In genomic region chr12:76765354-76765851, GRCm38 (mm10) we compare ENCODE assay signal across 8 mouse cellular contexts. TPM values are rescaled to one million over a fixed set of nuclear protein-coding genes. Genes with fewer than 3 reads are reported as not detected.
DNase-seq lines count a peak whose midpoint lies in the region; ATAC-seq and TF ChIP-seq lines count a peak whose summit lies in the region.

Gene Churc1 (plus strand): TSS chr12:76765538.
Gene Fntb (plus strand): TSS chr12:76765589.

- H3K4me2 ChIP-seq in hindbrain, embryonic 14.5 days (replicated peaks) = peak within 1 kb of the TSS; percentile 58

- POLR2A ChIA-PET in Patski (lab: Charles Lee) = no interaction called here

- H3K27me3 ChIP-seq in Patski = peaks cover 5% of the 10 kb centered on the region
- H3K27me3 ChIP-seq in hindbrain, embryonic 14.5 days (ENCODE audit: control insufficient read depth, insufficient read depth, low read length) = no peaks in the 10 kb centered on the region

- peak within 1 kb of the TSS; percentile 59 for H3K4me3 ChIP-seq in hindbrain, embryonic 14.5 days (replicated peaks; ENCODE audit: low read length)

- CTCF ChIA-PET in Patski (lab: Charles Lee) = interaction anchor here (1.0 to 1.5 kb wide), 2 partner anchors 13 to 53 kb away, joined by 3 to 4 read pairs; no protein-coding TSS in a partner anchor

- H3K27ac ChIP-seq in hindbrain, embryonic 14.5 days = peak within 1 kb of the TSS; percentile 87

- H3K9me3 ChIP-seq in hindbrain, embryonic 14.5 days (ENCODE audit: control insufficient read depth, low read length) = no peaks in the 10 kb centered on the region

- peak within 1 kb of the TSS; percentile 73 for H3K9ac ChIP-seq in hindbrain, embryonic 14.5 days

- no peaks in the 10 kb centered on the region for H3K36me3 ChIP-seq in hindbrain, embryonic 14.5 days (replicated peaks; ENCODE audit: control insufficient read depth, insufficient read depth)

- ATAC-seq in Patski = peak; percentile 90
- ATAC-seq in hindbrain, embryonic 14.5 days (ENCODE audit: low FRiP score) = peak; percentile 96

- in situ Hi-C loops in Patski (cut with MboI; ENCODE audit: low pct_unique_long_range_greater_than_20kb) = no loop called here

- 0 out of 2 replicates have a peak, but pooled peaks cover 5% of the 10 kb centered on the region for H3K4me1 ChIP-seq in hindbrain, embryonic 14.5 days (replicated peaks; ENCODE audit: control insufficient read depth, insufficient read depth, low read length)

- DNase-seq in Patski (ENCODE audit: low read depth, low spot score) = peak; percentile 79
- DNase-seq in cerebellum, postnatal 14 days = peak; percentile 89 to 90
- peak; percentile 71 to 78 for DNase-seq in frontal cortex, postnatal 25 days (ENCODE audit: low spot score in 2 of 2)
- DNase-seq in hindbrain, embryonic 14.5 days (ENCODE audit: low spot score) = peak; percentile 98
- peak; percentile 80 to 84 for DNase-seq in layer of hippocampus, postnatal 36 days
- DNase-seq in lung, postnatal 36 days = peak; percentile 98
- DNase-seq in retina, postnatal 1 day = peak; percentile 96
- DNase-seq in urinary bladder, adult 18-20 months (ENCODE audit: low spot score in 2 of 2) = peak; percentile 86

- WGBS in hindbrain, embryonic 14.5 days = under 1% methylated on average over 31 of the region's 31 CpGs

- TF ChIP-seq CTCF in Patski (IDR thresholded peaks at IDR 0.05) = no peak

RNA-seq across cellular contexts. Expression of gene Churc1, which starts in this region (rescaled TPM):
- polyA plus RNA-seq in Patski (2021) = 70.8 TPM
- polyA plus RNA-seq in hindbrain, embryonic 14.5 days (2014; fragmentation: Nextera tagmentation; extraction: Ambion mirVana) = 123 and 161 TPM in 2 replicates
- total RNA-seq in layer of hippocampus, postnatal 36 days (2021) = 10 to 100 TPM; 33.0 to 34.6 TPM

RNA-seq across cellular contexts. Expression of gene Fntb, which starts in this region (rescaled TPM):
- polyA plus RNA-seq in Patski (2021) = 12.9 TPM
- 40.4 and 43.9 TPM in 2 replicates for polyA plus RNA-seq in hindbrain, embryonic 14.5 days (2014; fragmentation: Nextera tagmentation; extraction: Ambion mirVana)
- total RNA-seq in layer of hippocampus, postnatal 36 days (2021) = 10 to 100 TPM; 24.3 to 27.1 TPM

Comparison
In these comparisons a context has a peak if more than half of its experiments do, and no peak if none do; other contexts are left out.
1. Peak in every context shown above with its lines: DNase-seq, ATAC-seq, H3K4me3 ChIP-seq and H3K27ac ChIP-seq.